ENCODE assay signal across 10 mouse cellular contexts in genomic region chr7:83580946-83581345, GRCm38 (mm10). TPM values are rescaled to one million over a fixed set of nuclear protein-coding genes. Genes with fewer than 3 reads are reported as not detected.
DNase-seq lines count a peak whose midpoint lies in the region; ATAC-seq lines count a peak whose summit lies in the region.
"Had no signal": no experiment of that assay in that cellular context is flagged by ENCODE, and none has a peak within 500 bp of the region (broad histone marks: within the 10 kb centered on the region; RNA-seq: fewer than 3 reads in every experiment).

No protein-coding gene starts in this region.

- WGBS in forebrain, embryonic 16.5 days: 48% methylated on average over 4 of the region's 4 CpGs
- 50% methylated on average over 4 of the region's 4 CpGs for WGBS in forebrain, embryonic 15.5 days
- 46% methylated on average over 4 of the region's 4 CpGs for WGBS in midbrain, embryonic 13.5 days

- no peaks in the 10 kb centered on the region for H3K27me3 ChIP-seq in forebrain, embryonic 16.5 days (replicated peaks; ENCODE audit: control insufficient read depth, insufficient read depth, low read length)
- no peaks in the 10 kb centered on the region for H3K27me3 ChIP-seq in forebrain, embryonic 15.5 days
- H3K27me3 ChIP-seq in midbrain, embryonic 13.5 days: no peaks in the 10 kb centered on the region
- H3K27me3 ChIP-seq: heart, embryonic 15.5 days; midbrain, embryonic 12.5 days had no signal

- H3K36me3 ChIP-seq in forebrain, embryonic 16.5 days (ENCODE audit: control insufficient read depth, insufficient read depth): no peaks in the 10 kb centered on the region
- no peaks in the 10 kb centered on the region for H3K36me3 ChIP-seq in forebrain, embryonic 15.5 days
- no peaks in the 10 kb centered on the region for H3K36me3 ChIP-seq in midbrain, embryonic 13.5 days
- H3K36me3 ChIP-seq: heart, embryonic 15.5 days; midbrain, embryonic 12.5 days had no signal

- intact Hi-C loops in left cerebral cortex, postnatal 10 days (cut with DNase I): no loop called here

- peak; percentile 15 to 54 for DNase-seq in left cerebral cortex, postnatal 10 days (ENCODE audit: extremely low spot score in 1 of 2, low spot score in 2 of 2)
- no peak for DNase-seq in left cerebral cortex, adult 9 months (ENCODE audit: low spot score in 2 of 2)
- DNase-seq in embryo, embryonic 10.5 days (ENCODE audit: low spot score): peak; percentile 36
- no peak for DNase-seq in thymus, postnatal 14 days
- DNase-seq in thymus, postnatal 25 days: no peak

- peaks cover 8% of the 10 kb centered on the region for H3K4me1 ChIP-seq in forebrain, embryonic 16.5 days (replicated peaks; ENCODE audit: control insufficient read depth, insufficient read depth, low read length)
- peaks cover 7% of the 10 kb centered on the region for H3K4me1 ChIP-seq in forebrain, embryonic 15.5 days
- H3K4me1 ChIP-seq in midbrain, embryonic 13.5 days (replicated peaks): peaks cover 14% of the 10 kb centered on the region

- H3K9me3 ChIP-seq in forebrain, embryonic 16.5 days (ENCODE audit: control insufficient read depth, low read length): no peaks in the 10 kb centered on the region
- no peaks in the 10 kb centered on the region for H3K9me3 ChIP-seq in forebrain, embryonic 15.5 days
- no peaks in the 10 kb centered on the region for H3K9me3 ChIP-seq in midbrain, embryonic 13.5 days
- H3K9me3 ChIP-seq: heart, embryonic 15.5 days; midbrain, embryonic 12.5 days had no signal

- H3K4me3 ChIP-seq in forebrain, embryonic 16.5 days (replicated peaks; ENCODE audit: low read length): no peak overlapping the region
- no peak overlapping the region for H3K4me3 ChIP-seq in forebrain, embryonic 15.5 days
- H3K4me3 ChIP-seq in midbrain, embryonic 13.5 days (replicated peaks): no peak overlapping the region
- H3K4me3 ChIP-seq: heart, embryonic 15.5 days; midbrain, embryonic 12.5 days had no signal

- H3K27ac ChIP-seq in forebrain, embryonic 16.5 days (ENCODE audit: low read length): no peak overlapping the region
- H3K27ac ChIP-seq in forebrain, embryonic 15.5 days (replicated peaks): no peak overlapping the region
- H3K27ac ChIP-seq in midbrain, embryonic 13.5 days: no peak overlapping the region
- H3K27ac ChIP-seq: heart, embryonic 15.5 days; midbrain, embryonic 12.5 days had no signal

- no peak overlapping the region for H3K9ac ChIP-seq in forebrain, embryonic 16.5 days (replicated peaks; ENCODE audit: low read depth, low read length)
- no peak overlapping the region for H3K9ac ChIP-seq in forebrain, embryonic 15.5 days (replicated peaks)
- H3K9ac ChIP-seq in midbrain, embryonic 13.5 days (replicated peaks): no peak overlapping the region
- H3K9ac ChIP-seq: heart, embryonic 15.5 days; midbrain, embryonic 12.5 days had no signal

- peak; percentile 55; the same call in 1 of the 2 replicates for ATAC-seq in forebrain, embryonic 16.5 days
- no peak for ATAC-seq in forebrain, embryonic 15.5 days (replicated peaks)
- ATAC-seq in midbrain, embryonic 13.5 days: peak; percentile 62; the same call in 1 of the 2 replicates

- no peak overlapping the region for H3K4me2 ChIP-seq in forebrain, embryonic 16.5 days (ENCODE audit: low read length)
- H3K4me2 ChIP-seq in forebrain, embryonic 15.5 days (replicated peaks): no peak overlapping the region
- no peak overlapping the region for H3K4me2 ChIP-seq in midbrain, embryonic 13.5 days (replicated peaks)
- H3K4me2 ChIP-seq: heart, embryonic 15.5 days; midbrain, embryonic 12.5 days had no signal

RNA-seq across cellular contexts. Expression of gene Tmc3, which starts 3.8 kb away (rescaled TPM):
- polyA plus RNA-seq in forebrain, embryonic 16.5 days (2015; fragmentation: Nextera tagmentation; extraction: Ambion mirVana): 0.22 and 0.23 TPM in 2 replicates
- polyA plus RNA-seq in forebrain, embryonic 15.5 days (2015; fragmentation: Nextera tagmentation; extraction: Ambion mirVana): 0.28 and 0.50 TPM in 2 replicates
- under 1 TPM; 0.11 to 0.12 TPM for total RNA-seq in left cerebral cortex, postnatal 10 days (2021)
- 0.40 and 0.54 TPM in 2 replicates for polyA plus RNA-seq in midbrain, embryonic 13.5 days (2015; fragmentation: Nextera tagmentation; extraction: Ambion mirVana)

RNA-seq across cellular contexts. Expression of gene Stard5, which starts 50.8 kb away (rescaled TPM):
- 7.2 and 8.3 TPM in 2 replicates for polyA plus RNA-seq in forebrain, embryonic 16.5 days (2015; fragmentation: Nextera tagmentation; extraction: Ambion mirVana)
- 6.8 and 6.9 TPM in 2 replicates for polyA plus RNA-seq in forebrain, embryonic 15.5 days (2015; fragmentation: Nextera tagmentation; extraction: Ambion mirVana)
- total RNA-seq in left cerebral cortex, postnatal 10 days (2021): 1 to 10 TPM; 7.6 to 8.2 TPM
- polyA plus RNA-seq in midbrain, embryonic 13.5 days (2015; fragmentation: Nextera tagmentation; extraction: Ambion mirVana): 7.8 and 9.0 TPM in 2 replicates

Comparison
In these comparisons a context has a peak if more than half of its experiments do, and no peak if none do; other contexts are left out.
1. DNase-seq: peak in left cerebral cortex, postnatal 10 days (2 of 2) and embryo, embryonic 10.5 days (single experiment); none in left cerebral cortex, adult 9 months (0 of 2), thymus, postnatal 14 days (single experiment) and thymus, postnatal 25 days (single experiment).